Mouse (Mus musculus): Measurements from ENCODE around the gene Ankrd13b.

Gene Ankrd13b

DNA sequence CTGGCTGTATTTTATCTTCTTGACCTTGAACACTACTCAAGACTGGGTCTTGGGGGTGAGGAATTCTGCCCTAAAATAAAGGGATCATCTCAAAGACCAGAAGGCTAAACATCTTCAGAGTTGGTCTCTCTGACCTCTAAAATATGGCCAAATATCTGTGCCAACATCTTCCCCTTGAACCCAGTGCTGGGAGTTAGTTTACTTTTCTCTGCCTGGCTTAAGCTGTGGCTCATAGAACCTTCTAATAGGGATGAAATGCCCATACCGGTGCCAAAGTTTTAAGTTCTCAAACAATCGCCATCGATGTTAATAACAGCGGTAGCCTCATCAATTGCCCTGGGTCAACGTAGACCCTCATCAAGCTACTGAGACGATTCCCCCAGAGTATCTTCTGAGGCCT is 27.6 kb downstream of the Ankrd13b start:
- no peak for DNase-seq

DNA sequence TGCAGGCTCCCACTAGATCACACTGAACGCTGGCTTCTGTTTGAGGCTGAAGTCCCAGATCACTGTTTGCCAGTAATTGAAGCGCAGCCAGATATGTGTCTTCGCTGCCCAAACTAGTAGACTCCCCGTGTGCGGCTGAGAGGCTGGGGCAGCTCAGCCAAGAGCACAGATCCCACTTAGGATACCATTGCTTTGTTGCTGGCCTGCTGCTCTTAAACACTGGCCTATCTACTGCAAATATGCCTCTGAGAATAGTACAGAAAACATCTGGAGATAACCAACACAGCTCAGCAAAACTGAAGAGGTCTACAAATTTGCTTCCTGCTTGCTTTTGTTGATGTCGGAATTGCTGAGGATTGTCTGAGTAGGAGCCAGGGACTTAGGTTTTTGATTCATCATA is 32.6 kb downstream of the Ankrd13b start:
- DNase-seq: peak; percentile 64

DNA sequence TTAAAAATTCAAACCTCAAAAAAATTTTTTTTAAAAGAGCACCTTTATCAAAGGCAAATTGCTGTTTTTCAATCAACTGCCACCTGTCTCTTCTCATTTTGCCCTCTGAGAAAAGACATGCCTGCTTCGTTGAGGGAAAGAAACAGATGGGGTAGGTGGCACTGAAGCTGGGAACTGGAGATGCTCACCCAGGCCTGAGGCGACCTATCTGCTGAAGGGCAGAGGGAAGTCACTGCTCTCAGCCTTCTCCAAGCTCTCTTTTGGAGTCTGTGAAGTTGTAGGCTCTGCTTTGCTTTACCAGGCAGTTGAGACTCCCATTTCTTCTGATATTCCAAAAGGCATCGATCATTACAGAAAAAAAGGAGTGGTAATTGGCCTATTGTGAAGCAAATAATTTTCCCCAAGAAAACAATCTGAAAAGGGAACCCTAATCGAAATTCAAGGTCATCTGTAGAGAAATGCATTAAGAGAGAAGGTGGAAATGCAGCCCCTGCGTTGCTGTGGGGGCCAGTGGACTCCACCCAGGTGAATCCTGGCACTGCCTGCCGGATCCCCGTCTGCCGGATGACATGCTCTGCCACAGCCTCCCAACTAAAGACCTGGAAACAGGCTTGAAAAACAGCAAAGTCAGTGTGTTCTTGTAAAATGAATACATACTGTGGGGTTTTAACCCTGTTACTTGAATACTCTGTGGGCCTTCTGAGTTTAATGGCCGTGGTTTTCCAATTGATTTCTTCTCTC is 33.5 kb downstream of the Ankrd13b start:
- DNase-seq: no peak

DNA sequence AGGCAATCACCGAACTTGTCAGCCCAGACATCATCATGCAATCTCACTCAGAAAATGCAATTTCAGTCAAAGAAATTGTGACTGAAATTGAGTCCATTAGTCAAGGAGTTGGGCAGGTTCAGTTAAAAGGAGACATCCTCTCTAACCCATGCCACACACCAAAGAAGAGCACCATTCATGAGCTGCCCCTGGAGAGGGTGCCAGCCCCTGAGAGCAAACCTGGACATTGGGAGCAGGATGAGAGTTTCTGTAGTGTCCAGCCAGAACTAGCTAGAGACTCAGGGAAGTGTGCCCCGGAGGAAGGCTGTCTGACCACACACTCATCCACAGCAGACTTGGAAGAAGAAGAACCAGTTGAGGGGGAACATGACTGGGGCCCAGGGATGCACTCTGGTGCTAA is 36.1 kb downstream of the Ankrd13b start:
- no peak for DNase-seq

DNA sequence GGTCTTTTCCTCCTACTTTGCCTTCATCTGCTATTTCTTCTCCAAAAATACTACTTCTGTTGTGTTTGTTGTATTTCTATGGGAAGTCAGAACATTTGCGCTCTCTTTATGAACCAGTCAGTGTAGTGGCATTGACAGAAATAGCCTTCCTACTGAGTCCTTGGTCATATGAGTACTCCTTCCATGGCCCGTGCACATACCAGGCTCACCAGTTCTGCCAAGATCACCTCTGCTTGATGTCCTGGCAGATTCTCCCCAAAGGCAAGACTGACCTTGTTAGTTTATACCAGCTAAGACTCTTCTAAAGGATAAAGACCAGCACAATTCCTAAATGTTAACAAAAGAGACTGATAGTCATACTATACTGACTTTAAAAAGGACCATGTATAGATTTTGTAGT is 37.8 kb downstream of the Ankrd13b start:
- no peak for DNase-seq

DNA sequence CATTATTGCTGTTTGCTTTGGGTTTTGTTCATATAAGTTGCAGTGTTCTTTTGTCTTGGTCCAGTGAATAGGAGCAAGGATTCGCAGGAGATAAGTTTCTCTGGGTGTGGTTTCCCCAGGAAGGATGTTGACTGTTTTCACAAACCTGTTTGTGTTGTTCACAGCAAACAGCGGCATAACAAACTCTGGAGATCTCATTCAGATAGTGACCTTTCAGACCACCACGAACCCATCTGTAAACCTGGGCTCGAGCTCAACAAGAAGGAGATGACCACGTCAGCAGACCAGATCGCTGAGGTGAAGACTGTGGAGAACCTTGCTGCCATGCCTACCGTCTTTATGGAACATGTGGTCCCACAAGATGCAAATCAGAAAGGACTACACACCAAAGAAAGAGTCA is 40.3 kb downstream of the Ankrd13b start:
- no peak for DNase-seq

DNA sequence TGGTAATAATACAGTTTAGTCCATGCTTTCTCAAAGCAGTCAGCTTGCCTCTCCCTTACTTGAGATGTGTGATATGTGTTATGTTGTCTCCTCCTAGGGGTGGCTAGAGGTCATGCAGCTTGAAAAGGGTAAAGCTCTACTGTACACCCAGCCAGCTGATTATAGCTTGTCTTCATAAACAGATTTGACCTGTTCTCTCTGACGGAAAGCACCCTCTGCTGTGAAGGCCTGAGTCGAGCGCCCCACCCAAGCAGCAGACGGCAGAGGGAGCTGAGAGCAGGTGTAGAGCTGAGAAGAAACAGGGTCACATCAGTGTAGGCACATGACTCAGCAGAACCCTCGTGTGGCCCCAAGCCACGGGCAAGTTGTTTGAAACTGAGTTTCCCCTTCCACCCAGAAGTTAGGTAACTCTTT is 42.8 kb downstream of the Ankrd13b start:
- peak; percentile 83 for DNase-seq

DNA sequence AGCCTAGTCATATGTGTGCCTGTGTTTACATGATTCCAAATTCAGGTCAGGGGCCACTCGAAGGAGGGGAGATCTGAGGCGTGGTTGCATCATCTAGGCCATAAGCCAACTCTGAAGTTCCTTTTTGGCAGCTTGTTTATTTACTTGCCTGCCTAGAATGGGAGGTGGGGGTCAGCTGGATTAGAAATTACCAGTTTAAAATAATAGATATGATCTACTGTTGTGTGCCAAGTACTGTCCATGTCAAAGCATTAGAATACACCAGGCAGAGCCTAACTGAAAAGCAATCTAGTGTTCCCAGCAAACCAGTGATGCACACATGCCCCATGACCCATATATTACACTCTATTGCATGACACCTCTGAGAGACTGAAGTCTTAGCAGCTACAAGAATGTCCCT is 44.5 kb downstream of the Ankrd13b start:
- peak; percentile 41 for DNase-seq

DNA sequence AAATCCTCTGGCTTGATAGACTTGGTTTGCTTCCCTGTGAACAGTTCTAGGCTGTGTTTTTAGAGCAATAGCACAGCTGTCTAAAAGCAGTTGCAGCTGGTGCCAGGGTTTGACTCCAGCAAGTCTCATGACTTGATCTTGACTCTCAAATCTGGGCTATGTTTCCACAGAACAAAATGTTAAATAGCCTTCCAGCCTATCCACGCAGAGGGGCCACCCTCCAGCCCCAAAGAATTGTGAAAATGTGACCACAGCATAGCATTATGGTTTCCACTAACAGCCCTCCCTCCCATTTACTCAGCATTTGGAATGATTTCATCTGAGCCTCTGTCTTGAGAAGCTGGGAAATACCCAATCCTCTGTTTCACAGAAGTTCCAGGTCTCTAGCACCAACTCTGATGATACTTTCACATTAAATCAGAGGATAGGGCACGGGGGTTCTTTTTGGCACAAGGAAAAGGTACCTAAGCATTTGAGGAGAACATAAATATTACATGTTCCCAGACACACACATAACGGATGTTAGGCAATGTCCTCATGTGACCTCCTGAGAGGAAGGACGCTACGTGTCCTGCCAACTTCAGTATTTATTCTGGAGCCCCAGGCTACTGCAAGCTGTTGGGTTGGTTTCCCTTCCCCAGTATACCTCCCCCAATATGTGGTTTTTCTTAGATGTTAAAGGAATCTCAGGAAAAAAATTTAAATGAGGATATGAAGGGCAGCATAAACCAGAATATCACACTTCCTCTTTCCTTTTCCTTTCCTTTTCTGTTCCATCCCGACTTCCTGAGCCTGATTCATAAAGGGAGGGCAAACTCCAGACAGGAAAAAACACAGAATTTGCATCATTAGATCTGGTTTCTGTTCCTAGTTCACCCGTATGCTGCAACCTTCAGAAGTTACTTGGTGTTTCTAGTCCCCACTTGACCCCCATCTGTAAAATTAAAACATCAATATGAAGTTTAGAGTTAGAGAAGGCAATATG is 47.0 kb downstream of the Ankrd13b start:
- peak; percentile 66 for DNase-seq

DNA sequence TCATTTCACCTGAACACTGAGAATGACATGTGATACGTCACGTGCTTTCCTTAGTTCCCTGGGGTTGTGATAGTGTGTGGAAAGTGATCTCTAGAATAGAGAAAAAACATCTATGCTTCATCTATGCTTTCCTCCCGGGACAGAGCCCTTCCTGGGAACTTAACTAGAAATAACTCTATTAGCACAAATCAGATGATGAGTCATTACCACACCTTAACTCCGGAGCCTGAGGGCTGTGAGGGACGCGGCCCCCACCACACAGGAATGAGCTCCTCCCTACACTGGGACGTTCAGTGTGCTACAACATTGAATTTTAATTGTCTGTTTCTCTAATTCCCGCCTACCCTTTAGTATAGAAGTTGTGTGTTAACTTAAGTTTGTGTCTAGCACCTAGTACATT is 48.5 kb downstream of the Ankrd13b start:
- DNase-seq: no peak

DNA sequence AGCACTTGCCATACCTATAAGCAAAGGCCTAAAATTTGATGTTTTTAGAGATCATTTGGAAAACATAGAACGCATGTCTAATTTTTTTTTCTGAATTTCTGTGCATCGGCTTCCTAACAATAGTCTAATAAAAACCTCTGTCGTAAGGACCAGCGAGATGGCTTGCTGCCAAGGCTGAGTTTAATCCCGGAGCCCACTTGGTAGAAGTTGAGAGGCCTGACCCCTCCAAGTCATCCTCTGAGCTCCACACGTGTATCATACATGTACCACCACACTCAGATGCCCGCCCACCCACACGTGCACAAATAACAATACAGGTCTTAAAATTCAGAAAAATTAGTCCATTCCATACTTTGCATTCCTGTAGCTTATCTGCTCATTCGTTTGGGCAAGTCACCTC is 49.4 kb downstream of the Ankrd13b start:
- DNase-seq: no peak

DNA sequence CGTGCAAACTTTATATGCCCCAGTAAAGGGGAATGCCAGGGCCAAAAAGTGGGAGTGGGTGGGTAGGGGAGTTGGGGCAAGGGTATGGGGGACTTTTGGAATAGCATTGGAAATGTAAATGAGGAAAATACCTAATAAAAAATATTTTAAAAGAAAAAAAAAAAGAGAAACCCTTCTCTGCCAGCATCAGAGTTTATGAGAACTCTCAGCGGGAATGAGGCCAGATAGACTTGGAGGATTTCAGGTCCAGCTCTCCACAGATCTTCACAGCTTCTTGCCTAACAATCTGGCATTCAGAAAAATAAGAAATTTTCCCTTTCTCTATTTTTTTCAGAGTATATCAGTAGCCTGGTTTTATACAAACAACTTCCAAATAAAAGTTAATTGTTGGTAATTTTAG is 52.5 kb downstream of the Ankrd13b start:
- DNase-seq: no peak

DNA sequence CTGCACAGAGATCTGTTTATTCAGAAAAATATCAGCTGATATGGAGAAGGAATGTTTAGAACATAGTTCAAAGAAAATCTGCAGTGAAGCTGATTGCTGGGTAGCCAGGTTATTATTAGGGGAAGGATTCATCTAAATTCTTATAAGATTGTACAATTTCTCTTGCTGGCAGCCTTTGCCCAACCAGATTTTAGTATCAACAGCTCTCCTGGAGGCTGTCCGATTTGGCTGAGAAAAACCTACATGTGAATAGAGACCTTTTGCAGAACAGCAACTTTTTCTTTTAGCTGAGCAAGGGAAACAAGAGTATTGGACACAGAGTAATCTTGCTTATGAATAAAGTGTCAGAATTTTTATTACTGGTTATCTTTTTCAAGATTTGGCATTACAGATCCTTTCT is 61.0 kb downstream of the Ankrd13b start:
- DNase-seq: no peak

DNA sequence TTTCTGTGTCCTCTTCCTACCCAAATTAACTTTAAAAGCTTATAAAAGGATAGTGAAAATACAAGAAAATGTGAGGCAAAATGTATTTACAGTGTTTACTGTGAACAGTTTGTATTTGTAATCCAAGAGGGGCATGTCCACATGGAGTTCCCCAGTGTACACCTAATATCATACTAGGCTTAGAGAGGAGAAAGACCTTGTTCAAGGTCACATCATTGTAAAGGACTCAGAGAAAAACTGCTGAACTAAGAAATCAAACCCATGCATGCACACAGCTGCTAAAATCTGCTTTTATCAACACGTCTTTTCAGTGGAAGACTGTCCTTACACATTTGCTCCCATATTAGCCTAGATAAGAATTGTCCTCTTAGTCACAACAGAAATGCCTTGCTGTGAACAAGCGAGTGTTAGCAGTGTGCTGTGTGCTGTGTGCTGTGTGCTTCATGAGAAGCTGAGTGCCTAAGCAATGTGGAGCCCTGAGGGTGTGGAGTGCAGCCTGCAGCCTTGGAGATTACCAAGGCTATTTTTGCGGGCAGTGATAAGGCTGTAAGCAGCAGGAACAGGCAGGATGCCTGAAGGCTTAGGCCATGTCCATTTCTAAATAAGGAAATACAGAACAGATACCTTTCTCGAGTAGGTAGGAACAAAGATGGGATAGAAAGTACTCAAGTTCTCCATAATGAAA is 66.2 kb downstream of the Ankrd13b start:
- DNase-seq: no peak
